Mouse (Mus musculus) layer of hippocampus, postnatal 25 days (tissue): ENCODE measurements around the gene Fance. TPM values are rescaled to one million over a fixed set of nuclear protein-coding genes. Genes with fewer than 3 reads are reported as not detected.
"Not testable (repeated sequence)": the region's sequence is repeated elsewhere in the genome, so short reads cannot be mapped to it uniquely, and the experiment has no call there.

Experiments used
- DNase-seq, 2 experiments: peaks; one replicate each; pipeline ENCODE4 v3.0.0; 2022; ENCODE audit warnings: mixed read lengths in 2 of 2, low spot score in 1 of 2; ENCODE audit errors: extremely low spot score in 1 of 2
- total RNA-seq, 2 experiments: library from RNA; stranded (reverse); gene quantifications; 2 replicates each; pipeline ENCODE4 v1.2.3; 2021

The Fance gene
- total RNA-seq, 2 experiments from 2014 or later: 22.6 to 27.1 TPM

- no peak for DNase-seq
Measured at GRCm38 (mm10) chr17:28345271-28345721, 32.0 kb downstream of the Fance start.

DNA sequence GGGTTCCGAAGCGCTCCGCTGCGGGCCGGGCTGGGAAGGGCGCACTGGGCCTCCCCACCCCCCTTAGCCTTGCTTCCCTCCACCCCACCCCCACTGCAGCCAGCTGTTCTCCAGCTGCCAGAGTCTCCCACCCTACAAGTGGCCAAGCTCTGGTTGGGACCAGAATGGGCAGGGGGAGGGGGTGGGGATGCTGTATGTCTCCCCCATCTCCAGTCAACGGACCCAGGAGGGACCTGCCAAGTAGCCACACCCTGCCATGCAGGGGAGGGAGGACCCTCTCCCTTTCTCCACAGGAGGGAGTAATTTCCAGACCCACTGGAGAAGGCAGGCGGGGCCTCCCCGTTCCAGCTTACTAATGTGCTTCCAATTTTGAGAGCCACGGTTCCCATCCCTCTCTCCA is 32.6 kb downstream of the Fance start:
- no peak for DNase-seq

DNA sequence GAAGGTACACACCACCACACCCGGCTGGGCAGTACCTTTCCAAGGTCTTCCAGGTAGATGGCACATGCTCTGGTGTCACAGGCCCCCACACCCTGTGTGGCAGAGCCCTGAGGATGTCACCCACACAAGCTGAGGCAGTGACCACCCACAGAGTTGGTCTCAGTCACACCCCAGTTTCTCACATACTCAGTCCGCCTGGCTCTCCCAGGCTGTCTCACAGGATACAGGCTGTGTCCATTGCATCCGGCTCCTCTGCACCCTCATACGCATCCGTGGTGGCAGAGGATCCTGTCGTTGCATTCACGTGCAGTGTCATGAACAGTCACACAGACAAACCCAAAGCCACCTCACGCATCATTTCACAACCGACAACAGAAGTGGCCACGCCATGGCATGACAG is 34.0 kb downstream of the Fance start:
- DNase-seq: no peak

DNA sequence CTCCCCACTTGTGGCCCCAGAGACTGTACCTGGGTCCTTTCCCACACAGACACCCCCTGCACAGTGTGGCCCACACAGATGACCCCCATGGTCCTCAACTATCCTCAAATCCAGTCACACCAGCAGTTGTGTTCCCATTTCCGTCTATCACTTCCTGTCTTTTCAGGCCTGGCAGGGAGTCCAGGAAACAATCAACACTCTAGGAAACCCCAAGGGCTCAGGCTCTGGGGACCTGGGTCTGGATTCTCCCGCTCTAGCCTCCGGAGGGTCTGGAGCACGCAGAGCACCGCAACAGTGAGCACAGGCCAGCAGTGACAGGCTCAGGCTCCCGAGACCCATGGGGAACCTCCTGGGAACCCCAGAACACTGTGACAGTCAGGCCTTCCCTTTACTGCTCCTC is 34.9 kb downstream of the Fance start:
- no peak for DNase-seq

- no peak for DNase-seq
Measured at GRCm38 (mm10) chr17:28349264-28349880, 36.1 kb downstream of the Fance start.

DNA sequence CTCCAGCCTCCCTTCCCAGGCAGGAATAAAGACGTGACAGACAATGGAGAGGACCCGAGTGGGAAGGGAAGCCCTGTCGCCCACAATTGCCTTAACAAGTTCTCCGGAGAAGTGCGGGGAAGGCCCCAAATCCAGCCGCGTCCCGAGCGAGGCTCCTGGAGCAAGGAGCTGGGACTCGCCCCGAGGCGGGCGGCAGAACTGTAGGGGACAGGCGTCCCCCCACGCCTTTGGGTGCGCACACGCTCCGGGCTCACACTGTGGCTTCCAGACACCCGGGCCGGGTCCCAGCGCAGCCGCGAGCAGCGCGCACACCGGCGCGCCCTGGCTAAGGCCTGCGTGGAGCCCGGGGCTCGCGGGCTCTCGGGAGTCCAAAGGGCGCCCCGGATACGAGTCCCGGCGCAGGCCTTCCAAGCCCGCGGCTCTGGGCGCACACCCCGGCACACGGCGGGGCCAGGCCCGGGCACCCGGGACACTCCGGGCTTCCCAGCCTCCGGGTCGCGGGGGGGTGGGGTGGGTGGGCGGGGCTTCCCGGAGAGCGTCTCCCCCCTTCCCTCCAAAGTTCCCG is 36.7 kb downstream of the Fance start:
- no peak for DNase-seq

DNA sequence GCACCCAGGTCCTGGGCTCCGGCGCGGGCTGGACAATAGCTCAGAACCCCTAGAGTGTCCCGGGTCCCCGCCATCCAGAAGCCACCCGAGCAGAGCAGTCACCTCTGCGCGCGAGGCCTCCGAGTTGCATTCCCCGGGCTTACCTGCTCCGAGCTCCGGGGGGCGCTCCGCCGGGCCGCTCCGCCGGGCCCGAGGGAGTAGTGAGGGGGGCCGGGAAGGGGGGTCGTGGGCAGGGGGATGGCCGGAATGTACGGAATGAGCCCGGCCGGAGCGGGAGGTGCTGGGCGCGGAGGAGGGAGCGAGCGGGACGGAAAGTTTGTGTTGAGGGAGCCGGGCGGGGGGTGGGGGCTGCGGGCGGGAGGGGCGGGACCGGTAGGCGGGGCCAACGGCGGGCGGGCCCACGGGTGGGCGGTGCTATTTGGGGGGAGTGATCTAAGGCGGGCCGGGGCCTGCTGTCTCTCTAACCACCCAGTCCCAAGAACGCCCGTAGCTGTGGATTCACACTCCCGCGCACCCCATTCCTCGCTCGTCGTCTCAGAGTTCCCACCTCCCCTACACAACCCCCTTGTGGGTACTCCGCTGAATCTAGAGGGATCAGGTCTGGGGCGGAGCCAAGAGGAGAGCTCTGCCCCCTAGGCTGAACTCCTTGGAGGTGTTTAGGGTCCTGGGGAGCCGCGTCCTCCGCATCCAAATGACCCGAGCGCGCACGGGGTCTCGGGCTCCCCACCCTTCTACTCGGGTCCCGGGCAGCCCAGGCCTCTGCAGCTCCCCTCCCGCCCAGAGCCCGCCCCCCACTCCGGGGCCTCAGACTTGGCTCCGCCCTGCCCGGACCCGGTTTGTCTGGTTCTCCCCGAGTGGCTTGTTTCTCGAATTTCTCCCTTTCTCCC is 37.4 kb downstream of the Fance start, which contains the start of gene Tead3:
Tead3 (minus strand) TSS at position 352 of the 887 bp plus-strand sequence.
- peak in 1 of 2 experiments; percentile 36 for DNase-seq

- DNase-seq: no peak
Measured at GRCm38 (mm10) chr17:28351353-28351890, 38.1 kb downstream of the Fance start.

DNA sequence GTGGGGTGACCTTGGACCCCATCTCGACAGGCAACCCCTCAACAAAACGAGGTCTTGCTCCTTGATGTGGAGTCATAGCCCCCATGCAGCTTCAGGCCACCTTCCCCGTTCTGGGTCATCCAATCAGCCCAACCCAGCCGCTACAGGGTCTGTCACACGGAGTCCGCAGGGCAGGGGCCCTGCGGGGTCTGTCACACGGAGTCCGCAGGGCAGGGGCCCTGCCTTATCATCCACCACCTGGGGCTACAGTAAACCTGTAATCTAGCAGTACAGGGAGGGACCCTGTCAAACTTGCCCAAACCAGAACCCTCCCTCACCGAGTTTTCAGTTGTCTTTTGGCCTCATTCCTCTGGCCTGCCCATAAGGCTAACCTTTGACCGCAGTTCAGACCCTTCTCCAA is 38.7 kb downstream of the Fance start:
- no peak for DNase-seq

DNA sequence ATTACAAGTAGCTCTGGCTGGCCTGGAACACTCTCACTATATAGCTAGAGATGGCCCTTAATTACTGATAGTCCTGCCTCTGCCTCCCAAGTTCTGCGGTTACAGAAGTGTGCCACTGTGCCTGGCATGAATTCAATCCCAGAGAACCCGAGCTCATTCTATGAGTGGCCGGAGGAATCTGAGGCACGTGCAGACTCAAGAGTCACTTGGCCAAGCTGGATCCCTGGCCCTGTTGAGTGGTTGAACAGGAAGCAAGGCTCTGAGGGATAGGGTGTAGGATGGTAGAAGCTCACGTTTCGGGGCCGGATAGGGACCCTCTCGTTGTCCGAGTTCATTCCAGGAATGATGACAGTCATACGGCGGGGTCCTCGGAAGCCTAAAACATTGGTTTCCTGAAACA is 42.6 kb downstream of the Fance start:
- DNase-seq: no peak

GRCm38 (mm10) chr17:28358576-28359261 is 45.4 kb downstream of the Fance start:
- not testable (repeated sequence) for DNase-seq

- no peak for DNase-seq
Measured at GRCm38 (mm10) chr17:28360531-28361277, 47.4 kb downstream of the Fance start.

DNA sequence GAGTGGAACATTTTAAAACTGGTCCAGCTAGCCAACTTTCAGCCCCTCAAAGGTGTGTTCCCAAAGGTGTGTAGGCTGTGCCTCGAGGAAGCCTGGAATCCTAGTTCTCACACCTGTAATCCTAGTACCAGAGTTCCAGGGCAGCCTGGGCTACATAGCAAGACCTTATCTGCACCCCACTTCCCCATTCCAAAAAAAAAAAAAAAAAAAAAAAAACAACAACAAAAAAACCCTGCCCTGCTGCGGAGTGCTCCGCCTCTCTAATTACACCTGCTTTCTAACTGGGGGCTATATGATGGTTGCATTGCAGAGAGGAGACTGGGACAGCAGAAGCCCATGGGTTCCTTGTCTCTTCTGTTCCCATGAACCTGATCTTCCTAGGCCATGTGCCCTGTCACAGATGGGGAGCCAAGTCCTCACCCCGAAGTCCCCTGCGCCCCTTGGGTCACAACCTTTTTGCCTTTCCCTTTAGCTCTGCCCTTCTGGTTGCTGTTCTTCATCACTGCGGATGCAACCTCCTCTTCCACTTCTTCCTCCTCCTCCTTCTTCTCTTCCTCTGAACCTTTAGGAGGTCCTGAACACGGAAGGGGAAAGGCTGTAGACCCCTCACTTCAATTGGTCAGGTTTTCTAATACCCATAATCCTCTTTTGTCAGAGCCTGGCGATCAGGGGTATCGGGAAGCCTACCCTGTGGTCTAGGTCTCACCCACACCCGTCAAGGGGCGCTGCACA is 48.8 kb downstream of the Fance start:
- no peak for DNase-seq

DNA sequence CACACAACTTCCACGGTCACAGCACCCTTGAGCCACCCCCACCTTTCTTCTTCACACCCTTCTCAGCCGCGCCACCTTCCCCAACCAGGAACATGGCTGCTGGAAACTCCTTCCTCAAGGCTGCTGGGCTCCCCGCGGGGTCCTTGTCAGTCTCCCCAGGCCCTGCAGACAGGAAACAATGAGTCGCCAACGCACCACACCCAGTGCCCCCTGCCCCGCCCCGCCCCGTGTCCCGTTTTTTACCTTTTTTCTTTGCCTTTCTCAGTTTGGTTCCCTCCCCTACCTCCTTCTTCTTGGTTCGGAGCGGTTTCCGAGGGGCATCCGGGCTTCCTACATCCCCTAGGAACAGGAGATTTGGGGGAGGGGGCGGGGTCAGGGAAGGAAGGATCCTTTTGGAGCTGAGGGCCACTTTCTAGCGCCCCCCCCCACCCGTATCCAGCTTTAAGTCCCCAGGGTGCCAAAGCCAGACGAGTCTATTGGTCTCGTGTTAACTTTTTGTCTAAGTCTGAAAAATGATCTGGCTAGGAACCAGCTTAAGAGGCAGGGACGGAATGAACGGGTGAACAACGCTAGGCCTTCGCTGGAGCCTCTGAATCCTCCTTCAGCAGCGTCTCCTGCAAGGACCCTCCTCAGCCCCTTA is 49.5 kb downstream of the Fance start:
- no peak for DNase-seq

DNA sequence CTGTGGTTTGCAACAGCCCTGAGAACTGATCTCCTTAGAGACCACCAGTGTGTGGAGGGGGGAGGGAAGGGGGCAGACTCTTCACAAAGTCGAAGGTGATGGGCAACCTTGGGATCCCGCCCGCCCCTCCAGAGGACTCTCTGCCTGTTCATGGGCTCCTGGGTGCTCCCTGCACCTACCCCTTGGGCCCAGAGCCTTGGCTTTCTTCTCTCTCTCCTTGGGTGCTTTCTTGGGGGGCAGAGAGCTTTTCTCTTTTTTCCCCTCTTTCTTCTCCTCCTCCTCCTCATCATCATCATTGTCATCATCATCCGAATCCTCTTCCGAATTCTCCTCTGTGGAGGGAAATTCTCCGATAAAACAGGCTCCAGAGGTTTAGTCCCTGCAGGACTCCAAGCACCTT is 50.2 kb downstream of the Fance start:
- no peak for DNase-seq

DNA sequence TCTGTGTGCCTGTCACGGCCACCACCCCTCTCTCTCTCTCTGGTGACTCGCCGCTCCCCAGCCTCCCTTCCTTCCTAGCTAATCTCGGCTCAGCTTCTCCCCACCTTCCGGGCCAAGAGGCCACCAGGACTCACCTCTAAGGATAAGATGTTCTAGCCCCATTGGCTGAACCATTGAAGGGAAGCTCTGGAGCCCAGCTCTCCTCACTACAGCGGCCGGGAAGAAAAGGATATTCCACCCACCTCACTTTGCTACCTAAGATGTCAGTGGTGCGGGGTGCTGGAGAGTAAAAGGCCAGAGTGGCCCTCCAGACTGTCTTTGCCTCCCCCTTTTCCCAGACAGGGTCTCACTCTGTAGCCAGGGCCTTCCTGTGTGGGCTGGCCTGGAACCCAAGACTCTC is 51.8 kb downstream of the Fance start, which contains the start of gene Tulp1:
Tulp1 (minus strand) TSS at position 101 of the 400 bp plus-strand sequence.
- no peak for DNase-seq

DNA sequence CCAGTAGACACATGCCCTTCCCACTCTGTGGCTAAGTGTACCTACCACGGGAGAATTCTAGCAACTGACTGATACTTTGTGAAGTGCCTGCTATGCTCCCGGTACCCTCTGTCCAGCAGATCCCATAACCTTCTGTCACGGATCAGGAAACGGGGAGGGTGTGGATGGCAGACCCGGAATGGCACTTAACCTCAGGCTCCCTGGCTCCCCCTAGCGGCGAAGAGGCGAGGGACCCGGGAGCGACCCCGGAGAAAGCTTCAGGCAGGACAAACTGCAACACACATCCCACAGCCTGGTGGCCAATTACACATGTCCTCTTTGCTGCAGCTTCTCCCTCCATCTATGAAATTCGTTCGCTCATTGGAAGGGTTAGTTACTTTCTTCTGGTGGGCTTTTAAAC is 55.1 kb downstream of the Fance start:
- DNase-seq: peak; percentile 46 to 79

- DNase-seq: no peak
Measured at GRCm38 (mm10) chr17:28369056-28369455, 55.7 kb downstream of the Fance start.

DNA sequence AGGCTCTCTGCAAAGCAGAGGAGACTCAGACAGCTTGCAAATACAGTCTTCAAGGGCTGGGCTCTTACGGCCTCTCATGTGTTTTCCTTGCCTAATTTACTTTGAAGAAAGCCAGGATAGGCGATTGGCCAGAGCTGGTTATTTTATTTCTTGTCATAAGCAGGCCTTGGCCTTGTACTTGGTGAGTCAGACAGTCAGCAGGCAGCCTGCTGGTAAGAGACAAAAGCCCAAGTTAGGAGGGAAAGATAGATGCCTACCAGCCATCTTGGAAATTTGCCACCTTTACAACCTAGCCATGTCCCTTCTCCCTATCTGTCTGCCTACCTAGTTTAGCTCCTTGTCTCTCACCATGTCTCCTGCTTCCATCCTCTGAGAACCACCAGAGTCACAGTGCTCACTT is 58.0 kb downstream of the Fance start:
- no peak for DNase-seq
